Mouse (Mus musculus): ENCODE measurements at regions not wholly inside any gene's neighbourhood (a gene's known extent, or its start where the extent isn't known, plus 50 kb on each side); places are given as distances from the start of the nearest gene placed in this dataset.

GRCm38 (mm10) chr13:54847764-54848183 lies 58.6 kb downstream of the Tspan17 start:
- DNase-seq (ENCODE audit: extremely low read depth, low read depth), result no peak

- DNase-seq (ENCODE audit: extremely low read depth, low read depth), result no peak
These were observed 62.0 kb downstream of the Tspan17 start for GRCm38 (mm10) chr13:54851131-54851530.

- DNase-seq (ENCODE audit: extremely low read depth, low read depth), result no peak
These were observed 66.4 kb downstream of the Tspan17 start for GRCm38 (mm10) chr13:54855333-54856238.

- DNase-seq (ENCODE audit: extremely low read depth, low read depth), result no peak
These were observed 73.8 kb downstream of the Tspan17 start for GRCm38 (mm10) chr13:54862931-54863330.

GRCm38 (mm10) chr13:54864048-54864447 lies 74.9 kb downstream of the Tspan17 start:
- no peak for DNase-seq (ENCODE audit: extremely low read depth, low read depth)

- no peak for DNase-seq (ENCODE audit: extremely low read depth, low read depth)
These were observed 77.2 kb upstream of the Unc5a start for GRCm38 (mm10) chr13:54872004-54872403.

GRCm38 (mm10) chr13:54873882-54874281 lies 75.3 kb upstream of the Unc5a start:
- no peak for DNase-seq (ENCODE audit: extremely low read depth, low read depth)

- DNase-seq (ENCODE audit: extremely low read depth, low read depth), result no peak
These were observed 74.7 kb upstream of the Unc5a start for GRCm38 (mm10) chr13:54874291-54875200.

GRCm38 (mm10) chr13:54876556-54876955 lies 72.7 kb upstream of the Unc5a start:
- DNase-seq (ENCODE audit: extremely low read depth, low read depth), result no peak

GRCm38 (mm10) chr13:54877656-54878055 lies 71.6 kb upstream of the Unc5a start:
- DNase-seq (ENCODE audit: extremely low read depth, low read depth), result no peak

- no peak for DNase-seq (ENCODE audit: extremely low read depth, low read depth)
These were observed 69.9 kb upstream of the Unc5a start for GRCm38 (mm10) chr13:54879325-54879724.

GRCm38 (mm10) chr13:54880204-54880603 lies 69.0 kb upstream of the Unc5a start:
- DNase-seq (ENCODE audit: extremely low read depth, low read depth), result no peak

- DNase-seq (ENCODE audit: extremely low read depth, low read depth), result no peak
These were observed 66.4 kb upstream of the Unc5a start for GRCm38 (mm10) chr13:54882781-54883180.

GRCm38 (mm10) chr13:54883748-54884708 lies 65.2 kb upstream of the Unc5a start:
- DNase-seq (ENCODE audit: extremely low read depth, low read depth), result no peak

GRCm38 (mm10) chr13:54884709-54885460 lies 64.3 kb upstream of the Unc5a start:
- no peak for DNase-seq (ENCODE audit: extremely low read depth, low read depth)

GRCm38 (mm10) chr13:54887366-54887921 lies 61.8 kb upstream of the Unc5a start:
- no peak for DNase-seq (ENCODE audit: extremely low read depth, low read depth)

- no peak for DNase-seq (ENCODE audit: extremely low read depth, low read depth)
These were observed 61.2 kb upstream of the Unc5a start for GRCm38 (mm10) chr13:54888021-54888420.

GRCm38 (mm10) chr13:54889684-54890399 lies 59.4 kb upstream of the Unc5a start:
- DNase-seq (ENCODE audit: extremely low read depth, low read depth), result peak; percentile 2

- DNase-seq (ENCODE audit: extremely low read depth, low read depth), result no peak
These were observed 56.6 kb upstream of the Unc5a start for GRCm38 (mm10) chr13:54892572-54892971.
